Mouse (Mus musculus) T-helper 2 cell (primary cell): ENCODE data around the gene Zc3h7a.
"Not testable (repeated sequence)": the region's sequence is repeated elsewhere in the genome, so short reads cannot be mapped to it uniquely, and the experiment has no call there.

ENCODE experiments used
- in situ Hi-C: fragments of 300-600 bp; cut with MboI, MseI; formaldehyde crosslinking; loops from one replicate; pipeline ENCODE4 v1.15.1; 2025; ENCODE audit warnings: high pct_unique_total_duplicates

Gene Zc3h7a

DNA sequence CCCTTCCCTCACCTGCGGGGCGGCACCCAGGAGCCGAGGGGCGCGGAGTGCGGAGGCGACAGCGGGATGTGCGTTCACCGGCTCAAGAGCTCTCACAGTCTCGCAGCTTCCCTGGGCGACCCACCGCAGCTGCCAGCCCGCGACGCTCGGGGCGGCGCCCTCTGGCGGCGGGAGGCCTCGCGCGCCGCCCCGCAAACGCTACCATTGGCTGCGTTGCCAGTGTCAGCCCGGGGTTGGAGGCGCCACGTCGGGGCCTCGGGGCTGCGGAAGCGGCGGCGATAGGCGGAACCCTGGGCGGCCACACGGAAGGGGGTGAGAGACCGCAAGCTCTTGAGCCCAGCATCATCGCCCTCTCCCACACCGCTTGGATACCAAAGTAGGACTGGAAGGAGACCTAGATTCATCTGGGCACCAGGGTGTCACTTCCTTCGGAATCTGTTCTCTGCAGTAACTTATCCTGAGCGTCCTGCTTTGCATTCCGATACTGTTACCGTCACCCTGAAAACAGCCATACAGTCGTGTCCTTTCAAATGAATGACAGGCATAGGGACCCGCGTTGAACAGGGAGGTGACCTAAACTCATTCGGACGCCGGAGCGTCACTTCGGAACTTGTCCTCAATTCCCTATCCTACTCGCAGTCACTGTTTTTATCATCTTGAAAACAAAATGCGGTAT lies at the start of gene Zc3h7a:
TSS of gene Zc3h7a (minus strand) at position 186 of the 676 bp plus-strand sequence.
- in situ Hi-C loops, result no loop called here

DNA sequence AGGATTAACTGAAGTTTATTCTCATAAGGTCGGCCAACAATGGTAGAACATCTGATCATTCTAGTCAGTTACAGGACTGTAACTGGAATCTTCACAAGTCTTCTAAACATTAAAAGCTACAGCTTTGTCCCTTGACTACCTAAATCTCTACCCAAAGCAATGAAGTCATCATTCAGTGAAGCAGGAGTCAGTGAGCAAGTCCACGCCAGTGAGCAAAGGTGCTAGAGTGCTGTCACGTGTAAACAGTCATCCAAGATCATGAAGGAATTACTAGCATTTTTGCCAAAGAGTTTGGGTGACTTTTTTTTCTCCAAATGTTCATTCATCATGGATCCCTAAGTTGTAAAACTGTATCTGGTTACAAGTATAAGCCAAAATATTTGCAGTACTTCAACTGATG lies 41.6 kb upstream of the Zc3h7a start:
- in situ Hi-C loops, result no loop called here

DNA sequence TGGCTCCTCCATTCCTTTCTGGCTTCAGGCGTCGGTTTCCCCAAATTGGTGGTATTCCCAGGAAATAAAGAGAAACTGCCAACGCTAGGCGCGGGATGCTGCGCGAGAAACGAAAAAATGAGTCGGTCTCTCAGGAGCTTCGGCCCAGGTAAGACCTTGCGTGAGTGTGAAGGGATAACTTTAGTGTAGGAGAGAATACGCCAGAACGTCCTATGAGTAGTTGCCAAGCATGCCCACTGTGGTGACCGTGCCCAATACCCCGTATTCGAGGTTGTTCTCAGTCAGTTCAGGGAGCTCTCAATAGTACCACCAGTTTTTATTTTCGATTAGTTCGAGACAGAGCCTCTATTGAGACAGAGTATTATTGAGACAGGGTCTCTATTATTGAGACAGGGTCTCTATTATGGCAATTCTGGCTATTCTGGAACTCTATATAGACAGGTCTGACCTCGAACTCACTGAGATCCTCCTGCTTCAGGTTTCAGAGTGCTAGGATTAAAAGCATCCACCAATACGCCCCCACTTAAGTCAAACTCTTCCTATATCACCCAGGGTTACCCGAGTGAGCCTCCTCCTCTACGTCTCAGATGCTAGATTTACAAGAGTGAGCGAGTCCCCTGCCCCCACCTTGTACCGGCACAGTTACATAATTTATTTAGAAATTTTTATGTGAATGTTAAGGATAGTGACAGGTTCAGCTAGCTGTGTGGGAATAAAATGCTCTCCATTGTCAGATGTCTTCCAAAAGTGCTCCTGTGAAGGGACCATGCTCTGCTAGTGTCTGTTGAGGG lies 27.6 kb upstream of the Zc3h7a start:
- in situ Hi-C loops, result no loop called here

- in situ Hi-C loops, result no loop called here
These were observed 26.7 kb upstream of the Zc3h7a start, which contains the start of gene Rsl1d1 for GRCm38 (mm10) chr16:11202571-11203554. Gene Rsl1d1 (minus strand): TSS chr16:11203331.

GRCm38 (mm10) chr16:11201740-11202394 lies 25.7 kb upstream of the Zc3h7a start:
- in situ Hi-C loops, result no loop called here

GRCm38 (mm10) chr16:11200247-11200646 lies 24.1 kb upstream of the Zc3h7a start:
- in situ Hi-C loops, result no loop called here

DNA sequence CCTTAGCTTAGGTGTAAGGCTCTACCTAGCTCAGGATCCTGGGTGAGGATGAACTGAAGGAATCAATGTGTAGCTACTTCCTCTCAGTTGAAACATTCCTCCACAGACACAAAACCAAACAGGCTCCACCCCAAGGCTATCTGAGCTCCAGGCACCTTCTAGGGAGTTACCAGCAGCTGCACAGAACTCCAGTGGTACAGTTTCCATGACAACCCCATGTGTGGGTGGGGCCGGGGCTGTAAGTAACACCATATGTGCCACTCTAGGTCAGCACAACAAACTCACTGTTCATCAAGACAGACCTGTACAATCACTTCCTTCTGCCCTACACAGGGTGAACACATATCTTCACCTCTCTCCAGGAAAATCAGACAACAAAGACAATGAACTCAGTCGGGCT lies 22.3 kb upstream of the Zc3h7a start:
- in situ Hi-C loops, result no loop called here

DNA sequence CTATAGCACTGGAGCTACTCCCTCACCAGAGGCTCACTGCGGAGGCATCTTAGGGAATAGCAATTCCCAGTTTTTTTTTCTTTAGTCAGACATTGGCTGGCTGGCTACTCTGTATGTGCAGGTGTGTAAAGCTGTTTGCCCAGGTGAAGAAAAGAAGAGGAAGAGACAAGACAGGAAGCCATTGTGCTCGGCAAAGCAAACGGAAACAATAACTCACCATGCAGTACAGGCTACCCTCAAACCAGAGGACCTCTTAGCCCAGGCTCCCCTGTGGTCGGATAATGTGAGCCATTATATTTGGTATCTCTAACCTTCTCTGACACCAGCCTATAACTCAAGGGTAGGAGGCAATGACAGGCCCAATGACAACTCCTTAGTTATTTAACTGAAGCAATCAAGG lies 20.9 kb upstream of the Zc3h7a start:
- in situ Hi-C loops, result no loop called here

- in situ Hi-C loops, result no loop called here
These were observed 17.0 kb upstream of the Zc3h7a start for GRCm38 (mm10) chr16:11193231-11193630.

DNA sequence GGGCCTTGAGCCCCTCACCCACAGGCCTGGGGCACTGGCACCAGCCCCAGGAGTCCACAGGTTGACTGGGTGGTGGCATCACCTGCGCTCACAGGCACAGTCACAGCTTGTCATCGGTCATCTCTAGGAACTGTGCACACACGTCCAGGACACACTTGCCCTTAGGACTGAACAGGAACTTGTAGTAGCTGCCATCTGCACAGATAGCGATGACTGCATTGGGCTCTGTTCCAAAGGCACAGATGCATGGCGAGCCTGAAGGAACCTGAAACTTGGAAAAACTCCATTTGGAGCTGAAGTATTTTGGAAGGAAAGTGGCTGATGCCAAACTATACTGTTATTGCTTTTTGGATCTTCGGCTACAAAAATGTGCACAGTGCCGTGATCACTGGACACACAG lies 14.0 kb upstream of the Zc3h7a start:
- in situ Hi-C loops, result no loop called here

GRCm38 (mm10) chr16:11177404-11177803 lies 1.2 kb upstream of the Zc3h7a start:
- in situ Hi-C loops, result no loop called here

DNA sequence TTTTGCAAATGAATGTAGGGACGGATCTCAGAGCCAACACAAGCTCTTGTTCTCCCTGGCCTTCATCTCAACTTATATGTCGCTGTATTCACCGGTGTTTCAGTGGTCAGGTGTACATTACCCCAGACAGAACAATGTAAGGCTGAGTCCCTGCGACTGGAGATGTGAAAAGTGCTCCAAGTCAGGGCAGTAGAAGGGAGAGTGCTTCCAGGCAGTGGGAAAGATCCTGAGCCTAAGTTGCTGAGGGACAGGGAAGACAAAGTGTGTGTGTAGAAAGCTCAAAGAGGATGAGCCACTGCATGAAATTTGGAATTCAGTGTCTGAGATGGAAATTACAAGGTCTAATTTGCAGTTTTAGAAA lies 671 bp upstream of the Zc3h7a start:
- in situ Hi-C loops, result no loop called here

GRCm38 (mm10) chr16:11175489-11176207 lies 545 bp downstream of the Zc3h7a start:
- in situ Hi-C loops, result no loop called here

DNA sequence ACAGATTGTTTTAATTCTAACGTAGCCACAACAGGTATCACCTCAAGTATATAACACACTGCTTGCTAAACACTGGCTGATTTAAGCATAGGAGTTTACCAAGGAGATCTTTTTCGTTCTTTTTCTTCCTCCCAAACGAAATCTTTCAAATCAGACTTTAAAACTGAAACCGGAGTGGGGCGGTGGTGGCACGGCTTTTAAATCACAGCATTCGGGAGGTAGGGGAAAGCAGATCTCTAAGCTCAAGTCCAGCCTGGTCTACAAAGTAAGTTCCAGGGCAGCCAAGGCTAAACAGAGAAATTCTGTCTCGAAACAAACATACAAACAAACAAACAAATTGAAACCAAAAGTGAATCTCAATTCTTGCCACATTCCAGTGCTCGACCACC lies 1.1 kb downstream of the Zc3h7a start:
- in situ Hi-C loops, result no loop called here

- in situ Hi-C loops, result loop anchor here (5.0 kb wide), 1 partner anchor 37 kb away; no protein-coding TSS in a partner anchor
These were observed 1.5 kb downstream of the Zc3h7a start for GRCm38 (mm10) chr16:11174671-11175081.

DNA sequence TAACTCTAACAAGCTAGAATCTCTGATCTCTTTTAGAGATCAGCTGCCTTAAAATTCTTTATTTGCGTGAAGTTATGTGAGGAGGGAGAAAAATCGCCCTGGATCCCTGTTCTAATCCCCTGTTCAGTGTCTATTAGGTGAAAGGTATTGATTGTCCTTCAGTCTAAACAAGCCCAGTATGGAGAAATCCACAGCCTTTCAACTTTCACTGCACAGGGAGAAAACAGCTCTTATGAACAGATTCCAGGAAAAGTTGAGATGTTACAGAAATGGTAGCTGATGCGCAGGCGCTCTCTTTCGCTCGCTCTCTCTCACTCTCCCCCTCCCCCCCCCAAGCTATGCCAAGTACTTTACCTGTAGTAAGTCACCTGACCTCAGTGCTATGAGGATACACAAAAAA lies 4.5 kb downstream of the Zc3h7a start:
- in situ Hi-C loops, result loop anchor here (5.0 kb wide), 1 partner anchor 34 kb away; no protein-coding TSS in a partner anchor

DNA sequence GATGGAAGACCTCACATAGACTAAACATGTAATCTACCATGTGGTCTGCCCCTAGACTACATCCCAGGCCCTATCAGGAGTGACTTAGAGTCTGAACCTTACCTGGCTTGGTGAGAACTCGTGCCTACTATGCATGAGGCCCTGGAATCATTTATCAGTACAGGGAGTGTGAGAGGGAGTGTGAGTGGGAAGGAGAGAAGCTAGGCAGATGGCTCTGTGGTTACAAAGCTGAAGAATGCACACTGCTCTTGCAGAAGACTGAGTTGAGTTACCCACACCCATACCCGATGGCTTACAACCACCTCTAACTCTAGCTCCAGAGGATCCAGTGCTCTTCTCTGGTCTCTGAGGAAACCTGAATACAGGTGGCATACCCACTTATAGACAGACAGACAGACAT lies 9.8 kb downstream of the Zc3h7a start:
- in situ Hi-C loops, result no loop called here

- in situ Hi-C loops, result no loop called here
These were observed 11.4 kb downstream of the Zc3h7a start for GRCm38 (mm10) chr16:11164695-11165255.

- in situ Hi-C loops, result not testable (repeated sequence)
These were observed 18.5 kb downstream of the Zc3h7a start for GRCm38 (mm10) chr16:11157721-11158120.

DNA sequence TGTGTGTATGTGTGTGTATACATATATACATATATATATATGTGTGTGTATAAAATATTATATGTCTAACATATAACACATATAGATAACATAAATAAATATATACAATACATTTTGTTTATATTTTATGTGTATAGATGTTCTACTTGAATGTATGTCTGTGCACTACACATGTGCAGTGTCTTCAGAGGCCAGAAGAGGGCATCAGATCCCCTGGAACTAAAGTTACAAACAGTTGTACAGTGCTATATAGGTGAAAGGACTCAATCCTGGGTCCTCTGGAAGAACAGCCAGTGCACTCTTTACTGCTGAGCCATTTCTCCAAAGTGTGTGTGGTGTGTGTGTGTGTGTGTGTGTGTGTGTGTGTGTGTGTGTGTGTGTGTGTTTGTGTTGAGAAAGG lies 21.7 kb downstream of the Zc3h7a start:
- in situ Hi-C loops, result no loop called here
